Comparison of ENCODE assay signal across 9 mouse cellular contexts in genomic region chr17:12749421-12750367, GRCm38 (mm10). TPM values are rescaled to one million over a fixed set of nuclear protein-coding genes. Genes with fewer than 3 reads are reported as not detected.
A peak's percentile ranks its signal among the peaks of the same experiment; 100 is the strongest.
DNase-seq lines count a peak whose midpoint lies in the region; ATAC-seq and TF ChIP-seq lines count a peak whose summit lies in the region.
"Had no signal": no experiment of that assay in that cellular context is flagged by ENCODE, and none has a peak within 500 bp of the region (broad histone marks: within the 10 kb centered on the region; RNA-seq: fewer than 3 reads in every experiment).

No protein-coding gene starts in this region.

- 21% methylated on average over 8 of the region's 8 CpGs for WGBS in embryonic facial prominence, embryonic 14.5 days

- H3K4me1 ChIP-seq in CH12.LX (ENCODE audit: control insufficient read depth in 1 of 2, insufficient read depth in 2 of 2): peaks cover 34 to 95% of the 10 kb centered on the region in 2 experiments
- peaks cover 57% of the 10 kb centered on the region for H3K4me1 ChIP-seq in embryonic facial prominence, embryonic 14.5 days (ENCODE audit: control insufficient read depth, insufficient read depth, low read length)

- TF ChIP-seq POLR2A in CH12.LX (IDR thresholded peaks at IDR 0.05; ENCODE audit: low read depth, low read length): no peak

- no peak for TF ChIP-seq EP300 in CH12.LX (IDR thresholded peaks at IDR 0.05; ENCODE audit: low read length)

- TF ChIP-seq RAD21 in CH12.LX (IDR thresholded peaks at IDR 0.05; ENCODE audit: low read depth, low read length): no peak

- H3K4me2 ChIP-seq in CH12.LX (ENCODE audit: insufficient read depth, low read depth, poor library complexity, severe bottlenecking): peak overlapping the region; percentile 39; the same call in 1 of the 2 replicates
- peak overlapping the region; percentile 16 for H3K4me2 ChIP-seq in embryonic facial prominence, embryonic 14.5 days (ENCODE audit: low read depth, low read length)
- H3K4me2 ChIP-seq: midbrain, embryonic 12.5 days had no signal

- intact Hi-C loops in gastrocnemius, adult 2 months (cut with DNase I): no loop called here

- dilution Hi-C loops in CH12.LX (cut with MboI; ENCODE audit: extremely low pct_ligation_motif_present, extremely low pct_unique_long_range_greater_than_20kb, low sequenced_read_pairs): no loop called here

- peak overlapping the region; percentile 92 for H3K27ac ChIP-seq in gastrocnemius, adult 2 months
- H3K27ac ChIP-seq in CH12.LX (ENCODE audit: insufficient read depth, low read depth): 0 out of 2 replicates have a peak overlapping the region, but pooled peaks have one; percentile 28
- H3K27ac ChIP-seq in embryonic facial prominence, embryonic 14.5 days (replicated peaks; ENCODE audit: low read depth, low read length): peak overlapping the region; percentile 61
- H3K27ac ChIP-seq: midbrain, embryonic 12.5 days had no signal

- peak; percentile 65 for ATAC-seq in embryonic facial prominence, embryonic 14.5 days (ENCODE audit: low read depth)

- H3K9me3 ChIP-seq in CH12.LX (replicated peaks; ENCODE audit: low read length): no peaks in the 10 kb centered on the region
- no peaks in the 10 kb centered on the region for H3K9me3 ChIP-seq in embryonic facial prominence, embryonic 14.5 days (ENCODE audit: control insufficient read depth, low read length)
- H3K9me3 ChIP-seq: midbrain, embryonic 12.5 days had no signal

- DNase-seq in gastrocnemius, adult 2 months: peak; percentile 51
- no peak for DNase-seq in gastrocnemius, postnatal 25 days
- DNase-seq in CH12.LX (ENCODE audit: extremely low read depth): no peak
- peak; percentile 86 for DNase-seq in embryonic facial prominence, embryonic 14.5 days (ENCODE audit: low spot score)
- peak; percentile 37 for DNase-seq in kidney, postnatal 10 days
- DNase-seq in right cerebral cortex, postnatal 14 days: no peak
- no peak for DNase-seq in natural killer cell, adult 2 months (ENCODE audit: low spot score in 2 of 2)
- no peak for DNase-seq in cerebellum, adult 9-11 months

- H3K27me3 ChIP-seq in CH12.LX (replicated peaks): no peaks in the 10 kb centered on the region
- H3K27me3 ChIP-seq in embryonic facial prominence, embryonic 14.5 days (replicated peaks; ENCODE audit: control insufficient read depth, insufficient read depth, low read length): no peaks in the 10 kb centered on the region
- H3K27me3 ChIP-seq: midbrain, embryonic 12.5 days had no signal

- TF ChIP-seq CTCF in gastrocnemius, adult 2 months (IDR thresholded peaks at IDR 0.05): no peak
- TF ChIP-seq CTCF in CH12.LX (conservative IDR thresholded peaks at IDR 0.05 in 1 of 2, IDR thresholded peaks at IDR 0.05 in 1 of 2; ENCODE audit: low read depth in 2 of 2, low read length in 2 of 2): no peak

- in situ Hi-C loops in CH12.LX (cut with MboI; ENCODE audit: low pct_ligation_motif_present, low pct_unique_long_range_greater_than_20kb, low sequenced_read_pairs): loop anchor here (25.0 kb wide), 1 partner anchor 587 kb away; no protein-coding TSS in a partner anchor

- peak overlapping the region; percentile 8 for H3K9ac ChIP-seq in CH12.LX (ENCODE audit: insufficient read depth, low read depth)
- H3K9ac ChIP-seq in embryonic facial prominence, embryonic 14.5 days (ENCODE audit: low read depth, low read length): 0 out of 2 replicates have a peak overlapping the region, but pooled peaks have one; percentile 2
- H3K9ac ChIP-seq: midbrain, embryonic 12.5 days had no signal

- peaks cover 63% of the 10 kb centered on the region for H3K79me2 ChIP-seq in CH12.LX (replicated peaks; ENCODE audit: control insufficient read depth, extremely low read depth, insufficient read depth, poor library complexity, severe bottlenecking)

- H3K36me3 ChIP-seq in CH12.LX (replicated peaks in 1 of 2; ENCODE audit: control insufficient read depth in 1 of 2, insufficient read depth in 1 of 2, low read length in 1 of 2): peaks cover 14 to 55% of the 10 kb centered on the region in 2 experiments
- peaks cover 44% of the 10 kb centered on the region for H3K36me3 ChIP-seq in embryonic facial prominence, embryonic 14.5 days (ENCODE audit: control insufficient read depth, insufficient read depth, low read length)

- H3K4me3 ChIP-seq in gastrocnemius, adult 2 months: peak overlapping the region; percentile 42
- H3K4me3 ChIP-seq in CH12.LX (replicated peaks in 1 of 3; ENCODE audit: low read depth in 2 of 3, low read length in 2 of 3, poor library complexity in 1 of 3): no peak overlapping the region
- no peak overlapping the region for H3K4me3 ChIP-seq in embryonic facial prominence, embryonic 14.5 days (ENCODE audit: low read depth, low read length)
- H3K4me3 ChIP-seq: midbrain, embryonic 12.5 days had no signal

TF ChIP-seq in CH12.LX, 34 proteins besides CTCF, POLR2A, EP300 and RAD21:
- TF ChIP-seq MAFK (IDR thresholded peaks at IDR 0.05; ENCODE audit: insufficient replicate concordance, low read length) (no peak), SIN3A (IDR thresholded peaks at IDR 0.05; ENCODE audit: low read length) (0 out of 2 replicates have a peak, but pooled peaks have one; percentile 17), USF1 (IDR thresholded peaks at IDR 0.05; ENCODE audit: low read depth, low read length) (no peak)

RNA-seq across cellular contexts. Expression of gene Igf2r, which starts 19.8 kb away (rescaled TPM):
- 10 to 100 TPM; 36.9 to 46.7 TPM for total RNA-seq in gastrocnemius, adult 2 months (2021)
- 10 to 100 TPM; 44.6 to 45.8 TPM for total RNA-seq in gastrocnemius, postnatal 25 days (2021)
- 57.5 and 61.8 TPM in 2 replicates for total RNA-seq in CH12.LX (2012; rRNA removed)
- total RNA-seq in CH12.LX (2014; rRNA removed): 25.6 and 27.8 TPM in 2 replicates
- 32.3 and 34.6 TPM in 2 replicates for polyA plus RNA-seq in CH12.LX (2012; ENCODE audit: insufficient read length, low read depth)
- polyA plus RNA-seq in embryonic facial prominence, embryonic 14.5 days (2014; fragmentation: Nextera tagmentation; extraction: Ambion mirVana): 66.0 and 67.5 TPM in 2 replicates

Comparison
In these comparisons a context has a peak if more than half of its experiments do, and no peak if none do; other contexts are left out.
1. DNase-seq: peak in gastrocnemius, adult 2 months (single experiment), embryonic facial prominence, embryonic 14.5 days (single experiment) and kidney, postnatal 10 days (single experiment); none in gastrocnemius, postnatal 25 days (single experiment), CH12.LX (single experiment), right cerebral cortex, postnatal 14 days (single experiment), natural killer cell, adult 2 months (0 of 2) and cerebellum, adult 9-11 months (single experiment).
2. H3K27ac ChIP-seq: peak in every context shown above with its lines; median percentile 92 in gastrocnemius, adult 2 months; 61 in embryonic facial prominence, embryonic 14.5 days; 28 in CH12.LX.